Mouse (Mus musculus) CD4-positive, CD25-positive, alpha-beta regulatory T cell, adult 2 months (primary cell): ENCODE data around the gene Mrtfb.

Experiments used
- DNase-seq: peaks from one replicate; pipeline ENCODE4 v3.0.0-alpha.2; 2012; ENCODE audit warnings: low read depth, low spot score

The Mrtfb gene

DNA sequence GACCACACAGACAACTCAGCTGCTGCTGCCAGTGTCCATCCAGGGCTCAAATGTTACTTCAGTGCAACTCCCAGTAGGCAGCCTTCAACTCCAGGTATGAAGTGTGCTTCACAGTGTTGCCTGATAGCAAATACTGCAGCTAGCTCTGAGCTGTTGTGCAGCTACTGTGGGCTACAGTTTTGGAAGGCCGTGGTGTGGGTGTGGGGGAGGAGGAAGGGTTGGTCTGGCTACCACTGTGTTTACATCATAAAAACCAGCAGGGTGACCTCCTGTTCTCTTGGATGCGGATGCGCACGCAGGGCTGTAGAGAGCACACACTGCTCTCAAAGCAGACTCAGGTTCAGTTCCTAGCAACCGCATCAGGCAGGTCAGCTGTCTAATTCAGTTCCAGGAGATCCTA, 145.3 kb downstream of the Mrtfb start:
- no peak for DNase-seq

DNA sequence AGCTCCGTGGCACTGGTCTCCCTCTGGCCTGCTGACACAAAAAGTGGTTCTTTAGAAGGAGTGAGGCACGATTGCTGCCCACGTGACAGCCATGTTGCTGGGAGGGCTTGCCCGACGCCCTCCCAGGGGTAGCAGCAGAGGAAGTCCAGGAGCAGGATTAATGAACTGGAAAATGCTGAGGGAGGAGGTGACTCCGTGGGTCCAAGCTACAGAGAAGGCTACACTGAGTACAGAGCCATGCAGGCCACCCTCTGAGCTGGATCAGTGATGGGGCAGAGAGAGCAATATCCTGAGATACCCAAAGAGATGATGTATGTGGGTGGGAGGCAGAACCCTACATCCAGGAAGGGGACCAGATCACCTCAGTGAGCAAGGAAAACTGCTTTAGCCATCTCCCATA, 148.4 kb downstream of the Mrtfb start:
- no peak for DNase-seq

DNA sequence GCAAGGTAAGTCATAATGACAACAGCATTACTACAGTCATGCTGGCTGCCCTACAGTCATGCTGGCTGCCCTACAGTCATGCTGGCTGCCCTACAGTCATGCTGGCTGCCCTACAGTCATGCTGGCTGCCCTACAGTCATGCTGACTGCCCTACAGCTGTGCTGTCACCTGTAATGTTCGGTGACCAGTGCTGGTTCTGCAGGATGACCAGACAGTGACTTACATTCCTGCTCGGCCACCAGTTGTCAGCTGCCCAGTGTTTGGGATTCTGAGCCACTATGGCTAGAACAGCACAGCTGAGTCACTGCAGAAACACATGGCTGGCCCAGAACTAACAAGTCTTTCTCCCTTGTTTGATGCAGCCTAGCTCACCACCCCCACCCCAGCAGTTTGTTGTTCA, 149.1 kb downstream of the Mrtfb start:
- no peak for DNase-seq

DNA sequence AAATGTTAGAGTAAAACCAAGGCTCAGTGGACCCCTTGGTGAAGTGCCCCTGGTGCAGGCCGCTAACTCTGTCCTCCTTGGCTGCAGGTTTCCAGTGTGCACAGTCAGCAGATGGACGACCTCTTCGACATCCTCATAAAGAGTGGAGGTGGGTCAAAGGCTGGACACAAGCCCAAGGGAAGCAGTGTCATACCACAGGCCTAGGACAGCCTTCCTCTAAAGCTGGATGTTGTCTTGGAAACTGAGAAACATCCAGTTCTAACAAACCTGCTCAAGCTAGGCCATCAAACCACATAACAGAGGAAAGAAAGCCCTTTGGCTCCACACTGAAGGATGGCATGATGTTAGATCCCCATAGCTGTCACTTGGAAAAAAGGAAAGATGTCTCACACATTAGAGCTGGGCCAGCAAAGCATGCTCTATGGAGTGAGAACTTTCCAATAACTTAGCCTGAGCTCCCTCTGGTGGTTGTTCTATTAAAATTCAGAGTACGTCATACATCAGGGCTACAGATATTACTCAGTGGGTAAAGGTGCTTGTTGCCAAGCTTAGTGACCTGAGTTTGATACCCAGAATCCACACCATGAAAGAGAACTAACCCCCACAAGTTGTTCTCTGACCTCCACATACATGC, 153.4 kb downstream of the Mrtfb start:
- DNase-seq, result peak; percentile 67

DNA sequence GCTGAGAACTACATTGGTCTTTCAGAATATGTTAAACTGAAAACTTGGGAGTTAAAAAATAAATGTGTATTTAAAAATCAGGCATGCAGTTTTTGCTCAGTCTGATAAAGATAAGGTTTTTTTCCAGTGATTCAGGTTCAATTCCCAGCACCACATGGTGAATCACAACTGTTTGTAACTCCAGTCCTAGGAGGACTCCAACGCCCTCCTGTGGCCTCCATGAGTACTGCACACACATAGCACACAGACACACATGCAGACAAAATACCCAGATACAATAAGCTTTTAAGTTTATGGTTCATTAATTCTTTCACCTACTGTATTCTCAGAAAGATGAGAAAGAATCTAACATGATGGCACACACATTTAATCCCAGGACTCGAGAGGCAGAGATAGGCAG, 154.5 kb downstream of the Mrtfb start:
- peak; percentile 18 for DNase-seq

DNA sequence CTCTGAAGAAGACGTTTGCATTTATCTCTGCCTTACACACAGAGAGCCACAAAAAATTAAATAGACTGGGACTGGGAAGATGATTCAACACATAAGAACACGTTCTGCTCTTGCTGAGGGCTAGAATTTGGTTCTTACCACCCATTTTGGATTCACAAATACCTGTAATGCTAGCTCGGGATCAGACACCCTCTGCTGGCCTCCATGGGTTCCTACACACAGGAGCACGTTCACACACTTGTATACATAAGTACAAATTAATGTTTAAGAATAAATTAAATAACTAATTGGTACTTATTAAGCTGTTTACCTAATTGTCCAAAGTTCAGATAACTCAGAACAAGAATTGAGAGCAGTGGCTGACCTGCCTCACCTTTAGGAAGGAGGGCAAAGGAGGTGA, 155.2 kb downstream of the Mrtfb start:
- peak; percentile 12 for DNase-seq

DNA sequence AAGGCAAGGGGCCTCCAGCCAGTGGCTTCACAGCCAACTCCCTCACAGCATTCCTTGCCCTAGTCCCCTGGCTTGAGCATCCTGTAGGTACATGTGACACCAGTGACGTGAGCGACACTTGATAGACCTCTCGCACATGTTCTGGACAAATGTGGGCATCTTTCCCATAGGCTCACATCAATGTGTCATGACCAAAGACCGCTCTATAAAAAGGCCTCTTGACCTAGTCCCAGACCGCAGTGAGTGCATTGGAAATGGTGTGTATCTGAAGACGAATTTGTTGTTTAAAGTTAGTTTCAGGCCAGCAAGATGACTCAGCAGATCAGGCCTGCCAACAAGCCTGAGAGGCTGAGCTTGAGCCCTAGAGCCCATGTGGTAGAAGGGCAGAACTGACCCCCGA, 158.3 kb downstream of the Mrtfb start:
- DNase-seq, result no peak

DNA sequence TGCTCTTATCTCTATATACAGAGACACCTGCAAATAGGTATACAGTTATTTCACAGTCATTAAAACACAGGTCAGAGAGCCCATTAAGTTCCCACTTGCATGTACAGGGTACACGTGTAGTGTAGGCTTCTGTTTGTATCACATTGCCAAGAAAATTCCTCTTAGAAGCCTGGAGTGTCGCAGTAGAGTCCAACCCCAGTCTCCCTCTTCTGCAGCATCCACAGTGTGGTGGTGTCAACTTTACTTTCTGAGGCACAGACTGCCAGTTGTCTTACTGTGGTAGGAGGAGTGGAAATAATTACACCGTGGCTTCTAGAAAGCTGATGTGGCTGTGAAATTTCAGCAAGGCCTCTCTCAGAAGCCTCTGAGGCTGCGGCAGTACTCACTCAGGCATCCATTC, 158.7 kb downstream of the Mrtfb start:
- DNase-seq, result no peak

DNA sequence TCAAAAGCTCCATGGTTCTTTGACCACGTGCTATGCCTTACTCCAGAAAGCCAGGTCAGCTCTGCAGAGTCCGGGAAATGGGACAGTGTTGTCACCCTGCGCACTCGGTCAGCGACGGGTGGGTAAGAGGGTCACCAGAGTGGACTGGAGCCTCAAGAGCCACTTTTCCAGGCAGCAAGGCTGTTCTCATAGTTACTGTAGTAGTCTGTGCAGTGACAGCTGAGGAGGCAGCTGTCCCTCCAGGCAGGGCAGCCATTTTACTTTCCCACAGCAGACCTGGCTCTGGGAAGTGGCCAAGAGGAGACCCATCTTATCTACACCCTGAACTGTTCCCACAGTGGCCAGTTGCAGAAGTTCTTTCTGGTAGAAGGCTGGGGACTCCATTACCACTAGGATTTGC, 159.2 kb downstream of the Mrtfb start:
- no peak for DNase-seq

DNA sequence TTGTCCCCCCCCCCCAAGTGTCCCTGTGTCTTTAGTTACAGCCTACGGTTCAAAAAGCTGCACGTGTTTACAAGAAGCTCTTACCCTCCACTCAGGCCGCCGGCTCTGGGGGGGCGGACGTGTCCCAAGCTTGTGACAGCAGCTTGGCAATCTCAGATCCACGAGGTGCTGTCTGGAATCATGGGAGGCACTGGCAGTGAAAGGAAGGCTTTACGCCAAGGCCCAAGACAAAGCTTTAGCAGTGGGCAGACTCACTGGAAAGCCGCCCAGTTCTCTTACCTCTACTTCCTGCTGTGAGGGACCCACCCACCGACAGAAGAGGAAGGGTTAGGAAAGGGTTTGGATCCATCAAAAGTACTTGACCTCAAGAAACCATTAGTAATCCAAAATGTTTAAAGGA, 160.2 kb downstream of the Mrtfb start:
- DNase-seq, result no peak

DNA sequence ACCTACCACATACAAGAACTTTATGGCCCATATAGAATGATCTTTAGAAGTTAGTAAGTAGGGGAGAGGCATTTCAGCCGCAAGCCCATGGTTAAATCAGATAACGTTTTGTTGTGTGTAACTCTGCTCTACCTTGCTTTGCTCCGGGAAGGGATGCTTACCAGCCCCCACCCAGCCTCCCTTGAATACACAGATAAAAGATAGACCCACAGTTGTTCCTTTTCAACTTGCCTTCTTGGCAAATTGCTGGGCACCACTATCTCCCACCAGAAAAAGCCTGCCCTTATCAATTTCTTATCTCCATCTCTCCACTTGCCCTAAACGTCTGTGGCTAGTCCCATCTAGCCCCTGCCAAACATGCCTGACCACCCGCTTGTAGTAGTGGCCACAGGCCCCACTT, 161.6 kb downstream of the Mrtfb start:
- no peak for DNase-seq

DNA sequence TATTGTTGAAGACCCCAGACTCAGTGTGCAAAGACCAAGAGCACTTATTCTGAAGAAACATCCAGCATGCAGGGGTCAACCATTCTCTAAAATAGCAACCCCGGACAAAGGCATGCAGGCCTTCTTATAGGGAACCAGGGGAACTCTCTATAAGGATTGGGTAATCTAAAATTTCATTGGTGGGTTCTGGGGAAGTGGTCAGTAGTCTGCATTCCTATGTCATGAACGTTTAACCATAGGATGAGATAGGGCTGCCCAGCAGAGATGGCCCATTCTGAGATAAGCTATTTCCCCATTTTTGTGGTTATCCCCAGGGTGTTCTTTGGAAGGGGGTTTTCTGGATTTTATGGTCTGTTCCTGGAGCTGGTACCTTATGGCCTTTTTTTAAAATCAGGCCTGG, 163.5 kb downstream of the Mrtfb start:
- DNase-seq, result no peak

DNA sequence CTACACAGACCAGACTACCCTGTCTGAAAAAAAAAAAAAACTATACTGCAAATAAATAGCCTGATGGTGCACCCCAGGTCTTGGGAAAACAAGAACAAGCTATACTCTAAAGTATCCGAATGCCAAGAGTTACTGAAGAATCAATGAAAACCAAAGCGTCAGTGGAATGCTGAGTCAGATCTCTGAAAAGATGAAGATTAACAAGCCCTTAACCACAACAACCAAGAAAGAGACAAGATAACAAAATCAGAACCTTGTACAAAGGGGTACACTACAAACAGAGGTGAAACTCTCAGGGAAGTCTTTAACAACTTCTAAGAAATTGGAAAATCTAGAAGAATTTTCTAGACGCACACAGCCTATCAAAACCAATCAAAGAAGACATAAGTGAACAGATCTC, 166.2 kb downstream of the Mrtfb start:
- no peak for DNase-seq

DNA sequence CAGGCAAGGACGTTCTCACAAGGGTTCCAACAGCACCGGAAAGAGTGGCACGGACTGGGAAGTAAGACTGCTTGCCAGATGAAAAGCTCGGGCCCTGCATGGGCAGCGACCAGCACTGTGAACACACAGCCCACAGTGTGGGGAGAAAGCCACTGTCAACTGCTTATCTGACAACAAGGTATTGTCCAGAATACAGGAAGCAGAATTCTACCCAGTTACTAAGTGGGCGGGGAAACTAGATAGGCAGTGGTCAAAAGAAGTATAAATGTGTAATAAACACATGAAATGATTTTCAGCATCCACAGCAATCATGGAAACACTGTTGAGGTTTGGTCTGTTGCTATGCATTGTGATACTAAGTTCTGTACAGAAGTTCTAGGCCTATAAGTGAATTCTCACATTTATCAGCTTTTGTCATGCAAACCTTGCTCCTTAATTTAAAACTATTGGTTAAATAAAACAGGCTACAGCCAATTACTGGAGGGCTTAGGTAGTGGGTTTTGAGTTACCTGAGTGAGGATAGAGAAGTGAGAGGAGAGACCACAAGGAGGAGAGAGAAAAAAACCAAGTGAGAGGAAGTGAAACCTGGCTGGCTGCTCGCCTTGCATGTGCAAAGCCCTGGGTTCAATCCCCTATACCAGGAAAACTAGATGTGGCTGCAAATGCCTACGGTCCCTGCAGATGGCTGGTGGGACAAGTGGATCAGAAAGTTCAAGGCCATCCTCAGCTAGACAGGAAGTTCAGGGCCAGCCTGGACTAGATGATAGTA, 167.5 kb downstream of the Mrtfb start:
- no peak for DNase-seq

DNA sequence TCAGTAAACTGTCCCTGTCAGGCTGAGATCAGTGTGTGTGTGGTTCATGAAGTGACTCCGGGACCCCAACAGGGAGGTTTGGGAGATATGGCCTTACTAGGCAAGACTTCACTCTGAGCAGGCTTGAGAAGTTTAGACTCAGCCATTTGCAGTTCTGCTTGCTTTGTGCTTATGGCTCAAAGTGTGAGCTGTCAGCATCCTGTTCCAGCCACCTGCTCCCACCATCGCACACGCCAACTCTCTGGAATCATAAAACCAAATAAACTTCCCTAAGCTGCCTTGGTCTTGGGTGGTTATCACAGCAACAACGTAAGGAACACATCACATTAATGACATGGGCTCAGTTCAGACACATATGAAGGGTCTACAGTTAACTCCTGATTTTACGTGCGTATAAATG, 169.5 kb downstream of the Mrtfb start:
- DNase-seq, result no peak

DNA sequence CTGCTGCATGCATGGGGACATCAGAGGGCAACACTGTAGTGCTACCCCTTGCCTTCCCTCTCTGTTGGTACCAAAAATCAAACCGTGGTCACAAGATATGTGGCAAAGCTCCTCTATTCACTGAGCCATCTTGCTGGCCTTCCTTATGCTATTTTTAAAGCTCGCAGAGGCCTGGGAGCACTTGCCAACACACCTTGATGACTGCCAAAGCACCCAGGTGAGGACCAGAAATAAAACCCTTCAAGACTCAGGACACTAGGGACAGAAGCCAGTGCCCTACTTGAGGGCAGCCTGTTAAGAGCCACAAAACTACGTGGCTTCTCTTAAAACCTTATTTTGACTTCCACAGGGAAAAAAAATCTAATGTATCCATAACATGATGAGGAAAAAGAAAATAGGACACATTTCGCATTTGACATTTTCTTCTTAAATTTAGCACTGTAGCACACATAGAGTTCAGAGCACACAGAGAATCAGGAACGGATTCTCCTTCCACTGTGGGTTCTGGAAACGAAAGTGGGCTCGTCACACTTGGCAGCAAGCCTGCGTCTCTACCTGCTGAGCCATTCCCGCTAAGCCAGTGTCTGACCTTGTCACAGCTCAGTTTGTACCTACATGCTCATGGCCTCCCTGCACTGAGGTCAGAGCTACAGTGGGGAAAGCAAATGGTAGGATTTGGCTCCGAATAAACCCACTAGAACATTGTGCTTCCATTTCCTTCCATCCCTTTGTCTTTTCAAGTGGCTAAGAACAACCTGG, 170.7 kb downstream of the Mrtfb start:
- DNase-seq, result no peak

DNA sequence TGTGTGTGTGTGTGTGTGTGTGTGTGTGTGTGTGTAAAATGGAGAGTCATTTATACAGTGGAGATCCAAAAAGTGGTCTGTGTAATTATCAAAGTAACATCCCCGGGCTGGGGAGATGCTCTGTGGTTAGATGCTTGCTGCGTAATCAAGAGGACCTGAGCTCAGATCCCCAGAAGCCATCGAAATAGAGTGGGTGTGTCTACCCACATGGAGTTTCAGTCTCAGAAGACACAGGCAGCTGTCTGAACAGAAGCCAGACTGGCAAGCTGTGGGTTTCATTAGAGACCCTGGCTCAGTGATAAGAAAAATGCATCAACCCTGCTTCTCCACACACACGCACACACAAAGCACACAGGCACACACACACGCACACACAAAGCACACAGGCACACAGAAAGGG, 171.8 kb downstream of the Mrtfb start:
- peak; percentile 39 for DNase-seq

DNA sequence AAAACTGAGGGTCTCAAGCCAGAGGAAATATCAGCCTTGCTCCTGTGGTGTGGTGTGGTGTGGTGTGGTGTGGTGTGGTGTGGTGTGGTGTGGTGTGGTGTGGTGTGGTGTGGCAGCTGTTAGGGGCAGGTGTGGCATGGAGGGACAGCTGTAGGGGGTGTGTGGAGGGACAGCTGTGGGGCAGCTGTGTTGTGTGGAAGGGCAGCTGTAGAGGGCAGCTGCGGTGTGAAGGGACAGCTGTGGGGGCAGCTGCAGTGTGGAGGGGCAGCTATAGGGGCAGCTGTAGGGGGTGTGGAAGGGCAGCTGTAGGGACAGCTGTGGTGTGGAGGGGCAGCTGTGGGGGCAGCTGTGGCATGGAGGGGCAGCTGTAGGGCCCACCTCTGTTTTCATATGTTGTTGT, 172.5 kb downstream of the Mrtfb start:
- no peak for DNase-seq

DNA sequence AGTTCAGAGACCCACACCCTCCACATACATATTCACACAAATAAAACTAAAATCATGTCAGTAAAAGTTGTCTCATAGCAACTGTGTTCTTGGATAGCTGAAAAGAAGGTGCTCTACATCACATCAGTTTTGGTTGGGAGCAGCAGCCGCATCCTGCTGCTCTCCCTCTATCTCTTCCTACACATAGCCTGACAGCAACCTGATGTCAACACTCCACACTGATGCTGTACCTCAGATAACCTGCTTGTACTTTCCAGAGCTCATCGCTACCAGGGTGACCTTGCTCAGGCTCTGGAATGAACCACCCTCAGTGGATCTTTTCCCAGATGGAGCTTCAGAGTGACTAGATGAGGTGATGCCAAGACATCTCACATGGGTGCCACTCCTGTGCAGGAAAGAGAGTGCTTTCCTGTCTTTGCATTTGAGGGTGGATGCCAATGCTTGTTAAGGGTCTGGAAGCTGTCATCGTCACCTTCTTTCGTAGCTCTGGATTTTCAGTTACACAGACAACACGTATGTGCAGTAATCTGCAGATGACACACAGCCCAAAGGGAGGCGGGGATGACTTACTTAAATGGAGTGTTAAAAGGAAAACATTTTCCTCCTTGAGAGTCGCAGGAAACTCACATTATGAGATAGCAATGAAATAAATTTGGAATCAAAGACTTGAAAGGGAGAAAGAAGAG, 173.8 kb downstream of the Mrtfb start:
- no peak for DNase-seq

DNA sequence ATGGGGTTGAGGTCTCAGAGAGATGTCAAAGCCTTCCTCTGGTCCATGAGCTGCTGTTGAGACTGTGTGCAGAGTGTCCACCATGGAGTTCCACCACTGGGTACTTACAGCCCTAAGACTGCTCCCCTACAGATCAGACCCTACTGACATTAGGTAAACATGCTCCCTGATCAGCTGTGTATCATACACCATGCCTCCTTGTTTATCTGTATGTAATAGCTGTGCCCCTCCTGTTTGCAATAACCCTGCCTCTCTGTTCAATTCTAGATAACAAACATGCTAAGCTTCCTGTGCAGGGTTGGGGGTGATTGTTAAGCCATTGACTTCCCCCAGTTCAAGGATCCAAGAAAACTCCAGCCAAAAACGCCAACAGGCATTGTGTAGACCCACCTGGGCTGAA, 174.7 kb downstream of the Mrtfb start:
- no peak for DNase-seq

DNA sequence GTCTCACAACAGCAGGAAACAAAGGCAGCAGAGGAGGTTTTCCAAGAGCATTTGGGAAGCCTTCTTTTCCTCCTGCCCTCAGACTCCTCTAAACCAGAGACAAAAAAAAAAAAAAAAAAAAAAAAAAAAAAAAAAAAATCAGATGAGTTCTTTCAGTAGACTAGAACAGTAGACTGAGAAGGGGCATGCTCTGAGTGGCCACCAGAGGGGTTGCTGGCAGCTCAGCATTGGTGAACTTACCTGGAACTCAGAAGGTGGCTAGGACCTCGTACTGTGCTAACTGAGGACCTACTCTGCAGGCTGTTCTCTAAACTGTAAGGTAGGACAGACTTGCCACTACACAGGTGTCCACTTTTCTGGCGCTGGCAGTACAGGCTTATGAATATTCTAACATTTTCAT, 179.3 kb downstream of the Mrtfb start:
- peak; percentile 44 for DNase-seq

DNA sequence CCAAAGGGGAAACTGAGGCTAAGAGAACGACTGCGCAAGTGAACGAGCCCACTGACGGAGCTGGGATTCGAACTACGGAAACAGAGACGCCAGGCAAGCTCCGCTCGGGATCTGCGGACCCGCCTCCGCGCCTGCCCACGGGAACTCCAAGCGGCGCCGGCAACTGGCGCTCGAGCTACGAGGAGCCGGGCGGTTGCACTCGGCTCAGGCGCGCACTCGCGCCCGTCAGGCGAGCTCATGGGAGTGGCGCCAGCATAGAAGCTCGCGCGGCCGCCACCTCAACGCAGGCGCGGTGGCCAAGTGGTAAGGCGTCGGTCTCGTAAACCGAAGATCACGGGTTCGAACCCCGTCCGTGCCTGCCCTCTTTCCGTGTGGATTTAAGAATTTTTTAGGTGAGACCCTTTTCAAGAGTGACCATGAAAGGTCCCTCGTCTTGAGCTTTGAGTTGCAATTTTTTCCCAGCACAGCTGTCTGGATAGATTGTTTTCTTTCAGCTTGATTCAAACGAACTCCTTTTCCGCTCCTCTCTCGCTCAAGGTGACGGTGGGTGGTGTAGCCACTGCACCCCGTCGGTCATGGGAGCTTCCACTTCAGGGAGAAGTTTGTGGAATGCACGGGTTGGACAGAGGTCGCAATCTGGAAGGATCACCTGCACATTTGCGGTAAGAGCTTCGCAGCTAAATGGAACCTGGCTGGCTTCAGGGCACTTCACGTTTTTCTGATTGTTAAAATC, 180.9 kb downstream of the Mrtfb start:
- peak; percentile 98 for DNase-seq
